Mouse (Mus musculus): ENCODE measurements around the gene Gm10382.
A peak's percentile ranks its signal among the peaks of the same experiment; 100 is the strongest.
"Not testable (repeated sequence)": the region's sequence is repeated elsewhere in the genome, so short reads cannot be mapped to it uniquely, and the experiment has no call there.

The Gm10382 gene

GRCm38 (mm10) chr5:125419124-125419523 is 30.0 kb downstream of the Gm10382 start:
- DNase-seq = no peak

- no peak for DNase-seq
Observed at GRCm38 (mm10) chr5:125425698-125426276, 36.7 kb downstream of the Gm10382 start.

- no peak for DNase-seq
Observed at GRCm38 (mm10) chr5:125426343-125426742, 37.2 kb downstream of the Gm10382 start.

GRCm38 (mm10) chr5:125432324-125432723 is 43.2 kb downstream of the Gm10382 start:
- DNase-seq = not testable (repeated sequence)

- DNase-seq = peak; percentile 96
Observed at GRCm38 (mm10) chr5:125433793-125434337, 44.7 kb downstream of the Gm10382 start, which contains the start of gene Dhx37. TSS of gene Dhx37 (minus strand) at chr5:125434121.

- DNase-seq = not testable (repeated sequence)
Observed at GRCm38 (mm10) chr5:125434347-125434746, 45.2 kb downstream of the Gm10382 start.
